Mouse (Mus musculus) neural tube, embryonic 10.5 days (tissue): Measurements from ENCODE around the gene Ccr7.

ENCODE experiments used
- DNase-seq: peaks from one replicate; pipeline ENCODE4 v3.0.0-alpha.2; 2017; ENCODE audit warnings: low spot score; ENCODE audit errors: extremely low spot score

The Ccr7 gene

DNA sequence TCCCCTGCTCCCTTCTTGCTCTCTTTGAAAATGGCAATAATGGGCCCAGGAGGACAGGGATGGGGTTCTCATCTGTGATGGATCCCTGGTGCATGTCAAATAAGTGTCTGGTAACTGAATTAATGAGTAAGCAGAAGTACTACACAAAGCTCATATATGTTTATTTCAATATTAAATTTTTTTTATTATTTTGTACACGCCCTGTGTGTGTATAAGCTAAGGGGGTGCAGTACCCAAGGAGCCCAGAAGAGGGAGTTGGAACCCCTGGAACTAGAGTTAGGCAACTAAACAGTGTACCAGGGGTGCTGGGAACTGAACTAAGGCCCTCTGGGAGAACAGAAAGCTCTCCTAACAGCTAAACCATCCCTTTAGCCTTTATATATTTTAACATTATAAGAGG, 36.5 kb downstream of the Ccr7 start:
- DNase-seq = no peak

DNA sequence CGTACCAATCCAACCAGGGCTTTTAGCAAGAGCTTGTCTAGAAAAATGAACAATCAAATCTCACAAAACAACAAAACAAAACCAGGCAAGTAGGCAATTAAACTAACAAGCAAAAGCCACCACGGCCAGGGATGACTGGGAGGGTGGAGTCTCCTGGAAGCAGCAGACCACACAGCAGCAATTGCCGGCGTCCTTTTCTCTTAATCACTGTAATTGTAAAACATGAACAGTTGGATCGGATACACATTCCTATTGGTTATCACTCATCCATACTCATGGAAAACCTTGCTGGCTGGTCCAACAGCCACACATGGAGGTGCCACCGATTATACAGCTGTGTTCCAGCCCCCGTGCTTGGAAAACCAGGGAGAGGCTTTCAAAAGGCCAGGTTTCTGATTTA, 37.0 kb downstream of the Ccr7 start:
- no peak for DNase-seq

DNA sequence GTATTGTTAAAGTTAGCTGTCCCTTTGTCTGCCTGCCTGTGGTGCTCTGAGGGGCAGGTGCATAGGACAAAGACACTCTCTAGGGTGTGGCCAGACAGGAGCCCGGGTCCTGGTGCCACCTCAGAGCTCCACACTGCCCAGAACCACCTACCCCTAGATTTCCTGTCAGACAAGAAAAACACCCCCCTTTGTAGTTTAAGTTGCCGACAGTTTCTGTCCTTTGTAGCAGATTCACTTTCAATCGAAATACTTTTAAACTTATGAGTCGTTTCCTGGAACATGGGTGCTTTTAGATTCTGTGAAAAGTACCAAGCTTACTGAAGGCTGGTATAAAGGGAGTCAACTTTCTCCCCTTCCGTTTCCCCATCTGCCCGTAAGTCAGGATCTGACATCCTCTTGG, 38.9 kb downstream of the Ccr7 start:
- DNase-seq = no peak

DNA sequence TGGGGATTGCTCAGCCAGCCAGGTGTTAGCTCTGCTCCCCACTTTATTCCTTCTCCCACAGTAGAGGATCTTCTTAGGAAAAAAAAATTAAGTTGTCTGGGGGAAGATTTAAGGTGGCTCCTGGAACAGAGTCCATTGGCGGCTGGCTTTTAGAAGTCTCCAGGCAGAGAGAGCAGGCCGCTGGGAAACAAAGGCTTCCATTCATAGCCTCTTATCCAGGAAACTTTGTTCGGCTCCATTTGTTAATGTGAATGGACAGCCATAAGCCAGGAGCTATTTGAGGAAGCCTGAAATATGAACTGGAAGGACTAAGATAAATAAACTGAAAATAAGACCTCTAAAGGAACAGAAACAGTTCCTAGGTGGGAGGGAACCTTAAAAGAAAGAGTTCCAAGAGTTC, 41.8 kb downstream of the Ccr7 start:
- no peak for DNase-seq

DNA sequence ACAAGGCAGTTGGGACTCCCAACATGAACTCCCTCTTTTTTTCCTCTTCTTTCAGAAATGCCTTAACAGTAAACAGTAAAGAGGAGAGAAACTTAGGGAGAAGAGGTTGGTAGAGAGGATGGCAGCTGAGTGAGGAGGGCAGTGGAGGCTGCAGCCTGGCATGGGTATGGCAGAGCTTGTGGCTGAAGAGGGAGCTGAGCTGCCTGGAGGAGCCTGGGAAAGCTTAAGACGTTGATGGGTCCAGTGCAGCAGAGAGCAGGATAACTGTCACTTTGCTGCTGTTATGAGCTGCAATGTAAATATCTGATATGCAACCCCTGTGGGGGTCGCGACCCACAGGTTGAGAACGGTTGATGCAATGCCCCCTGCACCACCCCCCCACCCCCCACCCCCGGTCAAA, 42.2 kb downstream of the Ccr7 start:
- DNase-seq = no peak

DNA sequence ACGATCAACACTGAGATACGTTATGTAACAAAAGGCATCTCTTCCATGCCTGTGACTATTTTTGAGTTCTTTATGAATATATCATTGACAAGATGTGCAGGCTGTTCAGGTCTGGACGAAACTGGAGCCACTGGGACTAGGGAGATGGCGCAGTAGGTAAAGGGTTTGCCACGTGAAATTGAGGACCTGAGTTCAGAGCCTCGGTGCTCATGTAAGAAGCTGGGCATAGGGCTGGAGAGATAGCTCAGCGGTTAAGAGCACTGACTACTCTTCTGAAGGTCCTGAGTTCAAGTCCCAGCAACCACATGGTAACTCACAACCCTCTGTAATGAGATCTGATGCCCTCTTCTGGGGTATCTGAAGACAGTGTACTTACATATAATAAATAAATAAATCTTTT, 43.2 kb downstream of the Ccr7 start:
- no peak for DNase-seq

DNA sequence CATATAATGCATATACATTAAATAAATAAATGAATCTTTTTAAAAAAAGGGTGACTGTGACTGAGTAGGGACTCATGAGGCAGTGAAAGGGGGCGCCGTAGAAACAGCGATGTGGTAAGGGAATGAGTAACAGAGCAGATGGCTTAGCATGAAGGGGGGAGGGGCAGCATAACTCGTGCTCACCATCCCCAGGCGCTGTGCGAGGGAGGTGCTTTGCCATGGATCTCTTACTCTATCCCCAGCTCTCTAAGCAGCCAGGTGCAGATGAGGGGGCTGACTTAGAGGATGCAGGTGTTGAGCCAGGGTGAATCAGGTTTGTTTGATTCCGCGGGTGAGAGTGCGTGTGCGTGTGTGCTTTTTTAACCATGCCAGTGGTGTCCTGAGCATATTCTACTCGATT, 43.7 kb downstream of the Ccr7 start:
- DNase-seq = no peak

DNA sequence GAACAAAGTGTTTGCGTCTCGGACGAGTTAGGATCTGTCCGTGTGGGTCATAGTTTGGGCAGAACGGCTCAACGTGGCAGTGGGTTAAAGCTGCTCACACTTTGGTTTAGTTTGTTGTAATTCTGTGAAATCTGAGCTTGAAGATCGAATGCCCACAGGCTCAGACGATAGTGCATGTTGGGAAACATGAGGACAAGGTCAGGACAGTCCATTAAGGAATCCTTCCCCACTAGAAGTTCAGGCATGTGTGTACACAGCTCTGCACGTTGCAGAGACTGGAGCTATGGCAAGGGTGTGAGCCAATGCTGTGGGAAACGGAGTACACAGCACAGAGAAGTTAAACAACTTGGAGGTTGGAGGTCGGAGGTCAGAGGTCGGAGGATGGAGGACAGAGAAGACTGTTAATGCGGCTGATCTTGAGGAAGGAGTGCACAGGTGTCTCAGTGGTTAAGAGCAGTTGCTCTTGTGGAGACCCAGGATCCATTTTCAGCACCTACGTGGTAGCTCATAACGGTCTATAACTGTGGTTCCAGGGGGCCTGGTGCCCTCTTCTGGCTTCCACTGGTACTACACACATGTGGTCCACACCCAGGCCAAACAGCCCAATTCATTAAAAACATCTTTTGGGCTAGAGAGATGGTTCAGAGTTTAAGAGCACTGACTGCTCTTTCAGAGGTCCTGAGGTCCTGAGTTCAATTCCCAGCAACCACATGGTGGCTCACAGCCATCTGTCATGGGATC, 44.3 kb downstream of the Ccr7 start:
- DNase-seq = no peak

DNA sequence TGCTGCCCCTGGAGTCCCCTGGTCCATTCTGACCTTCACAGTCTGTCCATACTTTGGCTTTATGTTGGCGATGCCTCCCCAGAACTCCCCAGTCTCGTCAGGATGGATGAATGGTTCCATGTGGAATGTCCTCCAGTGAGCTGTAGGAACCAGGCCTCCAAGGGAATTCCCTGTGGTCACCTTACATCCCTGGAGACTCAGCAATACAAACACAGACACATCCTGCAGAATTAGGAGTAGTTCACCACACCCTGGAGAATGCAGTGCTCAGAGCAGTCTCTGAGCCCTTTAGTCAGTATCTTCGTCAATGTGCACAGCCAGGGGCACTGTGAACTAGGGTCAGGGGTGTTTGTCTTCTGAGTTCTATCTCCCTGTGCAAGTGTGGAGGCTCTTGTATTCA, 46.6 kb downstream of the Ccr7 start:
- DNase-seq = no peak

DNA sequence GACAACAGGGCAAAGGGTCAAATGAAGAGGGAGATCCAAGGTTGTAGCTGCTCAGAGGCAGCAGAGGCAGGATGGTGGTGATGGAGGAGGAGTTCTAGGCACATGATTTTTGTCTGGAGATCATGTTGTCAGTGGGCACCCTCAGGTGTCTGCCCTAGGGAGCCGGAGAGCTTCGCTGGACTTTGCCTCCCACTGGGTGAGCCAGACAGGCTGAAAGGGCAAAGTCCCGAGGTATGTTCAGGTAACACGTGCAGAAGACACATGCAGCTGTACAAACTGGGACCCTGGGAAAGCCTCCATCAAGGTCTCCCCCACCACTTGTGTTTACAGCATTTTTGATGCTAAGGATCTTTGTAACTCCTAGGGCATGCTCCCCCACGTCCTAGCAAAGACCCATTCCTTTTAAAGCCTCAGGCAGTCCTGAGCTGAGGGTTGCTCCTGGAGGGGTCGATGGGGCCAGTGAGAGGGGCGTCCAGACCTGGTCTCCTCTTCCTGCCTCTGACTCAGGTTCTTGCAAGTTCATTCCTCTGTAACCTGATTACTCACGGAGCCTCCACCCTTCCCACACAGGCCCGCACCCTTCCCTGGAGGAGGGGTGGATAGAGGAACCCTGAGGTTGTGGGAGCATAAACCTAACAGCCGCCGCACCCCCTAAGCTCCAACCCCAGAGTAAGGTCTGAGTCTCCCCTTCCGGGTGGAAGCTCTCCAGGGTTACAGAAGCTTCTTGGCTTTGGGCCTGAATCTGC, 48.7 kb downstream of the Ccr7 start:
- no peak for DNase-seq

DNA sequence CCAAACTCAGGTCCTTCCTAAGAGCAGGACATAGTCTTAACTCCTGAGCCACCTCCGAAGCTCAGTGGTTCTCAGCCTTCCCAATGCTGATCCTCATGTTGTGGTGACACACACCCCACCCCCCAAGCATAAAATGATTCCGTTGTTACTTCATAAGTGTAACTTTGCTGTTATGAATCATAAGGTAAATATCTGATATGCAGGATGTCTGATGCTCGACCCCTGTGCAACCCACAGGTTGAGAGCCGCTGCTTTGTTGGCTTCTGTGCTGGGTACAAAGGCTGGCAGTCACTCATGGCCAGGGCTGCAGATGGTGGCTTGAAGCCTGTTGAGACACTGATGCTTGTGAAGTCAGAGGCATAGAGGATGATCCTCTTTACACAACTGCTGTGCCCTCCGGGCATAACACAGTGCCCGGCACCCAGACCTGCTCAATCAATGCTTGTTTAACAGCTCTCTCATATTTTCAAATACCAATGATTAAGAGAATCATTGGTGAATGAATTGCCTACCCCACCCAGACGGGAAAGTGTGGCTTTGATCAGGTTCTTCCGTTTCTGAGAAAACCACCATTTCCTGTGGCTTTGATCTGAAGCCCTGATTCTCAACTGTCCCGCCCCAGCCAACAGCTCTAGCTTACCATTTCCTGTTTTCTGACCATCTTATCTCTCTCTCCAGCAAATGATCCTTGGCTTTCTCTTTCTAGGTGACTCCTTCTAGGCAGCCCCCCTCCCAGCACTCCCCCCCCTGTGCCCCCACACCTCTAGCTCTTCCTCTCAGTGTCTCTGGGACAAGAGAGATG, 50.1 kb downstream of the Ccr7 start:
- no peak for DNase-seq

DNA sequence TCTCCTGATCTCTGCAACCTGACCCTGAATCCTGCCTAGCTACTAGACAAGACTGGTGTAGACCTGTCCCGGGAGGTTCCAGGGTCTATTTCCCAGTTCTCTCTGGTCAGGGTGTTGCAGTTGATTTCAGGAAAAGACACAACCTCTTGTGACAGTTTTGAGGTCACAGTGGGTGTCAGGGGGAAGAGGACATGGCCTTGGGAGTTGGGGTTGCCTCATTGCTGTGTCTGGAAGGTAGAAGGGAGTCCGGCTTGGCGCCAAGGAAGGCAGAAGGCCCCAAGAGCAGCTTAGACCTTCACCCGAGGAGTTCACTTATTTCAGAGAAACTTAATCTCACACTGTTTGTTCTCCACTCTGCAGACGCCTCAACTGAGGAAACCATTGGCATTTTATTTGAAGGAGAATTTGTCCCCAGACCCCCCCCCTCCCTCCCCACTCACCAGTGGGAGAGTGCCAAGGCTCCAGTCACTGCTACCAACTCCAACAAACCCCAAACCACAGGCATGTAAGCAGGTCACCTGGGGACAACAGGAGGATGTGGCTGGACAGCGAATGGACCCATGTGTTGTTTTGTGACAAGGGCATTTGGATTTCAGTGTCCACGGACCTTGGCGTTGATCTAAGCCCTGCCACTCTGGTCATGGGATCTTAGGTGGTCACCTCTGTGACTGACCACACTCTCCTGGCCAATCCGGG, 52.2 kb downstream of the Ccr7 start:
- DNase-seq = no peak

DNA sequence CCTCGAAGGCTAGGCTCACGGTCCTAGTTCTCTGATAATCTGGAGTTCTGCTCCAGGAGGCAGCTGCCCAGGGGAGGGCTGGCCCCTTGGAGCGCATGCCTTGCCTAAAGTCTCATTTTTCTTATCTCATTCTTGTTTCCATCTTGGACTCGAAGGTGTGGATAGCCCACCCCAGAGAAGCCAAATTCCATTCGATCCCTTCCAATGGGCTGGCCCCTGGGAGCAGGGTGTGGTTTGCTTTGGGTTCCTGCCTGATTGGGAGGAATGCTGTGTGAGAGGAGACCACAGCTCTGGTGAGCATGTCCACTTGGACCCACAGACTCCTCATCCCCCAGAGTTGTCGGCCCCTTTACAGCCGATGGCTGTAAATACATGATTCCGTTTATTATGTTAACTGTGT, 53.2 kb downstream of the Ccr7 start:
- DNase-seq = no peak

DNA sequence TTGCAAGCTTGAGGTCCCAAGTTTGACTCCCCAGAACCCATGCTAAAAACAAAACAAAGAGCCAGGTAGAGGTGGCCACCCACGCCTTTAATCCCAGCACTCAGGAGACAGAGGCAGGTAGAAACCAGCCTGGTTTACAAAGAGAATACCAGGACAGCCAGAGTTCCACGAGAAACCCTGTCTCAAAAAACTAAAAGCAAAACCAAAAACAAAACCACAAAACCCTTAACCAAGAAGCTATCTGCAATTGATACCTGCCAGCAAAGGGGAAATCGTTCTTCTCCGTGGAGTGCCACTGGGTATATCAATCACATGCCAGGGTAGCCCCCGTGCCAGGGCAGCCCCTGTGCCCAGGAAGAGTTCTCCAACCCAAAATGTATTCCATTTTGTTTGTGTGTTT, 54.7 kb downstream of the Ccr7 start:
- no peak for DNase-seq

DNA sequence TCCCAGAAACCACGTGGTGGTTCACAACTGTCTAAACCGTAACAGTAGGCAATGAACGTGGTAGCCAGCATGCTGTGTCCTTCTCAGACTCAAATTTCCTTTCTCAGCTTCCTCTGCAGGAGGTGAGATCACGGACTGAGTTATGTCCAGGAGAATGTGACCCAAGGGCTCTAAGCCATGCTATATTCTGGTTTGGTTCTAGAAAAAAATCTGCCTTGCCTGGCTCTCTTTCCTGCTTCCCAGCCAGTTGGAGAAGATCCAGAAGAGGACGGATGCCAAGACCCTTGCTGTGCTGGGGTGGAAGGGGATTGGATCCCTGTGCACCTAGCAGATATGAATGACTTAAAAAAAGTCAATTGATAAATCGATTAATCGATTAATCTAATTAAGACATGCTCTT, 55.4 kb downstream of the Ccr7 start:
- no peak for DNase-seq

DNA sequence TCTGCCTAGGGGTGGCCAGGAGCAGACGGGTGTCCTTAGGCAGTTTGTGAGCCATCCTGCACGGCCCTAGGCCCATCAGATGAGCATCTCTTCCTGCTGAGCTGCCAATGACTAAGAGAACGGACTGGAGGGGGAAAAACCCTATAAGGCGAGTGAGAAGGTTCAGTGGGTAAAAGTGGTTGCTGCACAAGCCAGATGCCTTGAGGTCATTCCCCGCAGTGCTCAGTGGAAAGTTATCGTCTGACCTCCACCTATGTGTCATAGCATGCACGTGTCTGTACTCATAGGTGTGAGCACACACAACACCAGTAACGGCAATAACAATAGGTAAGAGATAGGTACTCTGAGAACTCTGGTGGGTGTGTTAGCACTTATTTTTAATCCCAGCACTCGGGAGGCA, 56.0 kb downstream of the Ccr7 start:
- no peak for DNase-seq

DNA sequence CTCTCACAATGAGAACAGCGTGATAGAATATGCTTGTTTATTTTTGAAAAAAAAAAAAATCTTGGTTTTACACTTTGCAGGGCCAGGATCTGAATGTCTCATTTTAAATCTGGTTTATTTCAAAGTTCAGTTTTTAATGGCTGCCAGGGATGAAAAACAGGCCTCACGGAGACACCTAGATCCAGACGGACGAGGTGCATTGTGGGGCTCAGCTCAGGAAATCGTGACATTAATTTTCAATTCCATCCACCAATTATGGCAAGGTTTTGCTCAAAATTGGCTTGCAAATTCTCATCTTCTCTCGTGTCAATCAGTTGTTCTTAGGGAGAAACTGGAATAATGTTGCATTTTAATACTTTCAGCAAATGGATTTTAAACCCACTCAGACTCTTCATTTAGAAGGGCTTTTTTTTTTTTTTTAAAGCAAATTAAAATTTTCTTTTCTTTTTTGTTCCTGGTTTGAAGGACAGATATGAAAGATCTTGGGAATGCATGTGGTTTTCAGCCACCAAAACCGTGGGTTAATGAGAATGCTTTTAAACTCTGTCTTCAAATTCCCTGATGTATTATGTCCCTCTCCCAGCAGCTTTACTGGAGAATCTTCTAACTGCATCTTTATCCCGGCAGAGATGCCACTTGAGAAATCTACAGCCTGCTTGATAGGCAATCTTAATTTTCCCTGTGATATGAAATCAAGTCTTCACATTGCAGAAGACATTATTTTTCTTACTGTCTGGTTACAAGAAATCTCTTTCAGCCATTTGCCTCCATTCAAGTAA, 57.7 kb downstream of the Ccr7 start:
- DNase-seq = no peak

DNA sequence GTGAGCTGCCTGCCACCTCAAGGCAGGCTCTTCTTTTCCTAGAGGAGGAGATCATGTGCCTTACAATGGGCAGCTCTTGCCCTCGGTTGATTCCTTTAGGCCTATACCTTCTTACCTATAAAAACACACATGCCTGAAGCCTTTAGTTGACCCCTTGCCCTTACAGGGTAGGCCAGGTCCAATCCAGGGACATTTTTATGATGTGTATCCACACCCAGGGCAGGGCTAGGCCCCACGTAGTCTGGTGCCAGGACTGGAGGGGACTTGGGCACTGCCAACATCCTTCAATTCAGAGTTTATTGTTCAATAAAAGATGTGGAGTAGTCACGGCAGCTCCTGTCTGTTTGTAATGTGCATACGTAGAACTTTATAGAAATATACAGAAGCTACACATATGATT, 58.5 kb downstream of the Ccr7 start:
- no peak for DNase-seq

DNA sequence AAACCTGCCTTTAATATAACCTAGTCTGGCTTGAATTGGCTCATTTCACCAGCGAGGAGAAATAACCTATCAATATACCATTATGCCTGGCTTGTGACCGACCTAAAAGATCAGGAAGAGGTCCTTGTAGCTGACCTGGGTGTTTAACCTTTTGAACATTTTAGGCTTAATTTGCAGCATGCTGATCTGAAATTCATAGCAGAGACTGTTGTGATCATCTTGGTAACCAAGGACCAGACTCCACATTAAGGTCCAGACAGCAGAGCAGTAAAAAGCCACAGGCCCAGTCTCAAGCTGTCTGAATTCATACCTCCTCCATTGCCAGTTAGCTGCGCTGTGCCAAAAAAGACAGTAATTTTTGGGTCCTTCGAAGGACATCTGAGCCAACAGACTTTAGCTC, 59.1 kb downstream of the Ccr7 start:
- DNase-seq = no peak

DNA sequence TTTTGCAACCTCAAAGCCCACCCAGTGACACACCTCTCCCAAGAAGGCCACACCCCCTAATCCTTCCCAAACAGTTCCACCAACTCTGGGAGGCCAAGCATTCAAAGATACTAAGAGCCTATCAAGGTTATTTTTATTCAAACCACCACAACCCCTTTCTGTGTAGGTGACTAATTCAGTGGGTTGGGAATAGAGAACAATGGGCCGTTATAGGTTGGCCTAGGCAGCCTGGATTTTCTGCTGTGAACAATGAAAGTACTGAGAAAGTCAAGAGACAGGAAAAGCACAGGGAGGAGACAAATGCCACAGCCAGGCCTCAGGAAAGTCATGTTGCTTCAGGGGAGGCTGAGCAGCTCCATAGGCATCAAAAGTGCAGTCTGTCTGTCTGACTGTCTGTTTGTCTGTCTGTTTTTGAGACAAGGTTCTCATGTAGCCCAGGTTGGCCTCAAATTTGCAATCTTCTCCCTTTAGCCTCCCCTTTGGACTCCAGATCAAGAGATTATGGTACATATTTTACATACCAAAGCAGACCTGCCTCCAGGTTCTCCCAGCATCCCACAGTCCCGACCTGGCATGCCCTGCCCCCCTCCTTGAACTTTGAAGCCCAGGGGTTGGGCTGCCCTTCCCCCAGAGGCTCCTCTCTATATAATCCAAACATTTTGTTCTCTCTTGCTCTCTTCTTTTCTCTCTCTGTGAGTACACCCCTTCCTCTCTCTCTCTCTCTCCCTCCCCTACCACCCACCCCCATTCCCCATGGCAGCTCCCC, 59.8 kb downstream of the Ccr7 start:
- DNase-seq = no peak
